Mouse (Mus musculus) liver, postnatal 0 days (tissue): ENCODE measurements around the gene Kpnb1.

Source experiments
- CTCF ChIP-seq: sonication (generic); IDR thresholded peaks from 2 replicates; pipeline ENCODE4 v1.5.1; 2016; ENCODE audit warnings: antibody characterized with exemption, low read depth
- EP300 ChIP-seq: IDR thresholded peaks from 2 replicates; pipeline ENCODE4 v1.6.1; 2016; ENCODE audit warnings: antibody characterized with exemption, low read depth, mild to moderate bottlenecking

GRCm38 (mm10) chr11:97189231-97189630, 1.6 kb upstream of the Kpnb1 start:
- no peak for TF ChIP-seq CTCF
- no peak for TF ChIP-seq EP300
